ENCODE assay signal across 23 mouse cellular contexts in genomic region chr7:48917988-48918387, GRCm38 (mm10). TPM values are rescaled to one million over a fixed set of nuclear protein-coding genes. Genes with fewer than 3 reads are reported as not detected.
DNase-seq lines count a peak whose midpoint lies in the region; ATAC-seq and TF ChIP-seq lines count a peak whose summit lies in the region.
"Had no signal": no experiment of that assay in that cellular context is flagged by ENCODE, and none has a peak within 500 bp of the region (broad histone marks: within the 10 kb centered on the region; RNA-seq: fewer than 3 reads in every experiment).

No protein-coding gene starts in this region.

- H3K4me3 ChIP-seq in forebrain, embryonic 10.5 days = 0 out of 2 replicates have a peak overlapping the region, but pooled peaks have one; percentile 7
- H3K4me3 ChIP-seq in forebrain, embryonic 16.5 days (replicated peaks; ENCODE audit: low read length) = no peak overlapping the region
- H3K4me3 ChIP-seq in hindbrain, embryonic 10.5 days = peak overlapping the region; percentile 9; the same call in 1 of the 2 replicates
- H3K4me3 ChIP-seq in hindbrain, embryonic 13.5 days = no peak overlapping the region
- no peak overlapping the region for H3K4me3 ChIP-seq in lung, embryonic 16.5 days (ENCODE audit: low read length)
- no peak overlapping the region for H3K4me3 ChIP-seq in embryonic fibroblast, embryonic 13.5 days (ENCODE audit: insufficient read depth, low read length)
- H3K4me3 ChIP-seq: embryonic facial prominence, embryonic 10.5 days; limb, embryonic 13.5 days; liver, embryonic 12.5 days; midbrain, embryonic 15.5 days had no signal

- 5% methylated on average over 5 of the region's 5 CpGs for WGBS in forebrain, embryonic 10.5 days
- 5% methylated on average over 5 of the region's 5 CpGs for WGBS in forebrain, embryonic 16.5 days
- 8% methylated on average over 5 of the region's 5 CpGs for WGBS in hindbrain, embryonic 10.5 days
- 7% methylated on average over 5 of the region's 5 CpGs for WGBS in hindbrain, embryonic 13.5 days
- 28% methylated on average over 5 of the region's 5 CpGs for WGBS in lung, embryonic 16.5 days

- no peak overlapping the region for H3K27ac ChIP-seq in forebrain, embryonic 10.5 days
- no peak overlapping the region for H3K27ac ChIP-seq in forebrain, embryonic 16.5 days (ENCODE audit: low read length)
- H3K27ac ChIP-seq in hindbrain, embryonic 10.5 days = peak overlapping the region; percentile 62
- no peak overlapping the region for H3K27ac ChIP-seq in hindbrain, embryonic 13.5 days
- peak overlapping the region; percentile 73 for H3K27ac ChIP-seq in lung, embryonic 16.5 days (ENCODE audit: low read length)
- H3K27ac ChIP-seq in embryonic fibroblast, embryonic 13.5 days (ENCODE audit: insufficient read depth, low read length) = peak overlapping the region; percentile 29; the same call in 1 of the 2 replicates
- H3K27ac ChIP-seq: embryonic facial prominence, embryonic 10.5 days; hindbrain, postnatal 0 days; limb, embryonic 13.5 days; liver, embryonic 12.5 days; midbrain, embryonic 15.5 days had no signal

- no peak for ATAC-seq in forebrain, embryonic 16.5 days
- ATAC-seq in hindbrain, embryonic 13.5 days (ENCODE audit: low FRiP score) = no peak
- 0 out of 2 replicates have a peak, but pooled peaks have one; percentile 34 for ATAC-seq in lung, embryonic 16.5 days (ENCODE audit: low read depth)
- ATAC-seq: activated CD4-positive, CD25-positive, alpha-beta regulatory T cell, adult 4 months; hindbrain, postnatal 0 days; intestine, embryonic 16.5 days; liver, embryonic 12.5 days; midbrain, embryonic 15.5 days had no signal

- H3K4me2 ChIP-seq in forebrain, embryonic 16.5 days (ENCODE audit: low read length) = no peak overlapping the region
- H3K4me2 ChIP-seq in hindbrain, embryonic 13.5 days = no peak overlapping the region
- H3K4me2 ChIP-seq in lung, embryonic 16.5 days (ENCODE audit: low read depth, low read length) = peak overlapping the region; percentile 25
- H3K4me2 ChIP-seq: limb, embryonic 13.5 days; liver, embryonic 12.5 days; midbrain, embryonic 15.5 days had no signal

- peaks cover 84% of the 10 kb centered on the region for H3K27me3 ChIP-seq in forebrain, embryonic 10.5 days (ENCODE audit: poor library complexity, severe bottlenecking)
- peaks cover 16% of the 10 kb centered on the region for H3K27me3 ChIP-seq in forebrain, embryonic 16.5 days (replicated peaks; ENCODE audit: control insufficient read depth, insufficient read depth, low read length)
- H3K27me3 ChIP-seq in hindbrain, embryonic 10.5 days (ENCODE audit: insufficient read depth, poor library complexity, severe bottlenecking) = peaks cover 65% of the 10 kb centered on the region
- peaks cover 25% of the 10 kb centered on the region for H3K27me3 ChIP-seq in hindbrain, embryonic 13.5 days
- H3K27me3 ChIP-seq in lung, embryonic 16.5 days (ENCODE audit: control insufficient read depth, insufficient read depth, low read depth, low read length) = no peaks in the 10 kb centered on the region
- H3K27me3 ChIP-seq: midbrain, embryonic 15.5 days; Patski had no signal

- H3K9me3 ChIP-seq in forebrain, embryonic 10.5 days = no peaks in the 10 kb centered on the region
- H3K9me3 ChIP-seq in forebrain, embryonic 16.5 days (ENCODE audit: control insufficient read depth, low read length) = no peaks in the 10 kb centered on the region
- H3K9me3 ChIP-seq in hindbrain, embryonic 10.5 days = no peaks in the 10 kb centered on the region
- no peaks in the 10 kb centered on the region for H3K9me3 ChIP-seq in hindbrain, embryonic 13.5 days
- no peaks in the 10 kb centered on the region for H3K9me3 ChIP-seq in lung, embryonic 16.5 days (ENCODE audit: control insufficient read depth, low read length)
- H3K9me3 ChIP-seq: embryonic facial prominence, embryonic 10.5 days; G1E; limb, embryonic 13.5 days; liver, embryonic 12.5 days; midbrain, embryonic 15.5 days had no signal

- no peak for TF ChIP-seq CTCF in embryonic fibroblast, embryonic 13.5 days (IDR thresholded peaks at IDR 0.05; ENCODE audit: borderline replicate concordance, insufficient read depth, low read length)

- no peak overlapping the region for H3K9ac ChIP-seq in forebrain, embryonic 16.5 days (replicated peaks; ENCODE audit: low read depth, low read length)
- no peak overlapping the region for H3K9ac ChIP-seq in hindbrain, embryonic 13.5 days
- no peak overlapping the region for H3K9ac ChIP-seq in lung, embryonic 16.5 days (ENCODE audit: low read length)
- H3K9ac ChIP-seq: limb, embryonic 13.5 days; liver, embryonic 12.5 days; midbrain, embryonic 15.5 days had no signal

- no peaks in the 10 kb centered on the region for H3K36me3 ChIP-seq in forebrain, embryonic 10.5 days (replicated peaks)
- H3K36me3 ChIP-seq in forebrain, embryonic 16.5 days (ENCODE audit: control insufficient read depth, insufficient read depth) = no peaks in the 10 kb centered on the region
- no peaks in the 10 kb centered on the region for H3K36me3 ChIP-seq in hindbrain, embryonic 10.5 days
- H3K36me3 ChIP-seq in hindbrain, embryonic 13.5 days = no peaks in the 10 kb centered on the region
- H3K36me3 ChIP-seq in lung, embryonic 16.5 days (ENCODE audit: control insufficient read depth, insufficient read depth, low read length) = no peaks in the 10 kb centered on the region
- H3K36me3 ChIP-seq: embryonic facial prominence, embryonic 10.5 days; G1E; limb, embryonic 13.5 days; liver, embryonic 12.5 days; midbrain, embryonic 15.5 days had no signal

- no peak for TF ChIP-seq POLR2A in embryonic fibroblast, embryonic 13.5 days (IDR thresholded peaks at IDR 0.05; ENCODE audit: low read depth, low read length)

- peaks cover 60% of the 10 kb centered on the region for H3K4me1 ChIP-seq in forebrain, embryonic 10.5 days
- H3K4me1 ChIP-seq in forebrain, embryonic 16.5 days (replicated peaks; ENCODE audit: control insufficient read depth, insufficient read depth, low read length) = no peaks in the 10 kb centered on the region
- peaks cover 45% of the 10 kb centered on the region for H3K4me1 ChIP-seq in hindbrain, embryonic 10.5 days (replicated peaks)
- peaks cover 39% of the 10 kb centered on the region for H3K4me1 ChIP-seq in hindbrain, embryonic 13.5 days (replicated peaks)
- H3K4me1 ChIP-seq in lung, embryonic 16.5 days (replicated peaks; ENCODE audit: control insufficient read depth, insufficient read depth, low read length) = peaks cover 12% of the 10 kb centered on the region
- H3K4me1 ChIP-seq in embryonic fibroblast, embryonic 13.5 days (ENCODE audit: control insufficient read depth, insufficient read depth, low read length) = peaks cover 11% of the 10 kb centered on the region
- H3K4me1 ChIP-seq: liver, embryonic 12.5 days had no signal

- DNase-seq in forebrain, embryonic 10.5 days (ENCODE audit: extremely low spot score, low spot score) = no peak
- DNase-seq in hindbrain, embryonic 10.5 days (ENCODE audit: low spot score) = no peak
- no peak for DNase-seq in lung, postnatal 36 days
- no peak for DNase-seq in layer of hippocampus, adult 18-20 months (ENCODE audit: low spot score in 2 of 2)
- DNase-seq: adrenal gland, adult 8-10 months; cerebellum, adult 11-12 months; cerebellum, postnatal 10 days; gastrocnemius, postnatal 36 days; kidney, postnatal 36 days; lung, adult 18-20 months had no signal

RNA-seq across cellular contexts. Expression of gene Nav2, which starts 9.5 kb away (rescaled TPM):
- 4.5 and 6.1 TPM in 2 replicates for polyA plus RNA-seq in forebrain, embryonic 10.5 days (2016; fragmentation: Nextera tagmentation; extraction: Ambion mirVana)
- 22.0 and 35.2 TPM in 2 replicates for polyA plus RNA-seq in forebrain, embryonic 16.5 days (2015; fragmentation: Nextera tagmentation; extraction: Ambion mirVana)
- polyA plus RNA-seq in hindbrain, embryonic 10.5 days (2016; fragmentation: Nextera tagmentation; extraction: Ambion mirVana) = 19.1 and 25.6 TPM in 2 replicates
- 22.4 and 24.2 TPM in 2 replicates for polyA plus RNA-seq in hindbrain, embryonic 13.5 days (2015; fragmentation: Nextera tagmentation; extraction: Ambion mirVana)
- 27.3 and 33.8 TPM in 2 replicates for polyA plus RNA-seq in lung, embryonic 16.5 days (2015; fragmentation: Nextera tagmentation; extraction: Ambion mirVana)
- 18.2 and 18.7 TPM in 2 replicates for polyA plus RNA-seq in embryonic fibroblast, embryonic 13.5 days (2011; ENCODE audit: insufficient read length, low read depth, missing spikeins)
- total RNA-seq in layer of hippocampus, adult 18-20 months (2021) = 10 to 100 TPM; 66.2 to 73.7 TPM
- polyA plus RNA-seq: G1E had no signal

RNA-seq across cellular contexts. Expression of gene E2f8, which starts 36.6 kb away (rescaled TPM):
- polyA plus RNA-seq in forebrain, embryonic 10.5 days (2016; fragmentation: Nextera tagmentation; extraction: Ambion mirVana) = 19.3 and 19.5 TPM in 2 replicates
- polyA plus RNA-seq in forebrain, embryonic 16.5 days (2015; fragmentation: Nextera tagmentation; extraction: Ambion mirVana) = 4.8 and 5.7 TPM in 2 replicates
- 15.7 and 17.4 TPM in 2 replicates for polyA plus RNA-seq in hindbrain, embryonic 10.5 days (2016; fragmentation: Nextera tagmentation; extraction: Ambion mirVana)
- polyA plus RNA-seq in hindbrain, embryonic 13.5 days (2015; fragmentation: Nextera tagmentation; extraction: Ambion mirVana) = 3.4 and 4.0 TPM in 2 replicates
- polyA plus RNA-seq in lung, embryonic 16.5 days (2015; fragmentation: Nextera tagmentation; extraction: Ambion mirVana) = 20.5 and 22.0 TPM in 2 replicates
- 14.8 and 15.5 TPM in 2 replicates for polyA plus RNA-seq in embryonic fibroblast, embryonic 13.5 days (2011; ENCODE audit: insufficient read length, low read depth, missing spikeins)
- total RNA-seq in layer of hippocampus, adult 18-20 months (2021) = under 1 TPM in 1 of 2 experiments, not detected in 1; 0.18 TPM

Comparison
In these comparisons a context has a peak if more than half of its experiments do, and no peak if none do; other contexts are left out.
1. H3K27ac ChIP-seq: peak in hindbrain, embryonic 10.5 days (single experiment), lung, embryonic 16.5 days (single experiment) and embryonic fibroblast, embryonic 13.5 days (single experiment); none in forebrain, embryonic 10.5 days (single experiment), forebrain, embryonic 16.5 days (single experiment) and hindbrain, embryonic 13.5 days (single experiment).
2. H3K4me3 ChIP-seq: peak in forebrain, embryonic 10.5 days (single experiment) and hindbrain, embryonic 10.5 days (single experiment); none in forebrain, embryonic 16.5 days (single experiment), hindbrain, embryonic 13.5 days (single experiment), lung, embryonic 16.5 days (single experiment) and embryonic fibroblast, embryonic 13.5 days (single experiment).